Mouse (Mus musculus): ENCODE data around the gene Atp5d. TPM values are rescaled to one million over a fixed set of nuclear protein-coding genes. Genes with fewer than 3 reads are reported as not detected.
A peak's percentile ranks its signal among the peaks of the same experiment; 100 is the strongest.
"Not testable (repeated sequence)": the region's sequence is repeated elsewhere in the genome, so short reads cannot be mapped to it uniquely, and the experiment has no call there.

Atp5d gene
- polyA plus RNA-seq, 1 experiment from 2014 or later, result 384 TPM

- Histone ChIP-seq H3K4me1 (peaks cover 69% of the 10 kb centered on the region), H3K27me3 (peaks cover 6% of the 10 kb centered on the region; the same call in 1 of the 2 replicates), H3K9me3 (no peaks in the 10 kb centered on the region), H3K27ac (replicated peaks) (peak within 1 kb of the TSS; percentile 99), H3K4me3 (peak within 1 kb of the TSS; percentile 94), H3K36me3 (peaks cover 9% of the 10 kb centered on the region), H3K4me2 (replicated peaks) (peak within 1 kb of the TSS; percentile 94), H3K9ac (replicated peaks) (peak within 1 kb of the TSS; percentile 45)
- no peak for ATAC-seq (ENCODE audit: low FRiP score, low read depth)
- 12% methylated on average over 20 of the region's 20 CpGs for WGBS
Observed at GRCm38 (mm10) chr10:80165392-80166128, 27.1 kb downstream of the Atp5d start, which contains the start of gene Cirbp. TSS of gene Cirbp (plus strand) at chr10:80165985.

DNA sequence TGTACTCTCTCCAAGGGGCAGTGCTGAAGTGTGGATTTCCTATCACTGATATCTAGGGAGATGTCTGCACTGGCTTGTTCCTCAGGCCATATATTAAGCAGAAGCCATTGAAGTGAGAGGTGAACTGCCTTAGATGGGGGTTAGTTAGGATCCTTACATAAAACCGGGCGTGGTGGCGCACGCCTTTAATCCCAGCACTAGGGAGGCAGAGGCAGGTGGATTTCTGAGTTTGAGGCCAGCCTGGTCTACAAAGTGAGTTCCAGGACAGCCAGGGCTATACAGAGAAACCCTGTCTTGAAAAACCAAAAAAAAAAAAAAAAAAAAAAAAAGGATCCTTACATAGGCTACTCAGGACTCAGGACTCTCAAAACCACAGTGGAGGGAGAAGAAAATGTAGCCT lies 27.7 kb downstream of the Atp5d start:
- not testable (repeated sequence) for H3K27me3 ChIP-seq; ATAC-seq (ENCODE audit: low FRiP score, low read depth); H3K9me3 ChIP-seq
- peak overlapping the region; percentile 57 for H3K4me2 ChIP-seq (replicated peaks)
- 85% methylated on average over 4 of the region's 4 CpGs for WGBS
- peaks cover 15% of the 10 kb centered on the region for H3K36me3 ChIP-seq
- peak overlapping the region; percentile 43 for H3K9ac ChIP-seq (replicated peaks)
- peak overlapping the region; percentile 13; the same call in 1 of the 2 replicates for H3K4me3 ChIP-seq
- peak overlapping the region; percentile 77 for H3K27ac ChIP-seq (replicated peaks)
- peaks cover 66% of the 10 kb centered on the region for H3K4me1 ChIP-seq

GRCm38 (mm10) chr10:80167460-80168037 lies 29.1 kb downstream of the Atp5d start:
- Histone ChIP-seq H3K9me3 (no peaks in the 10 kb centered on the region), H3K4me1 (peaks cover 67% of the 10 kb centered on the region), H3K27ac (replicated peaks) (peak overlapping the region; percentile 99), H3K4me2 (replicated peaks) (peak overlapping the region; percentile 94), H3K27me3 (peaks cover 6% of the 10 kb centered on the region; the same call in 1 of the 2 replicates), H3K36me3 (peaks cover 29% of the 10 kb centered on the region), H3K9ac (replicated peaks) (peak overlapping the region; percentile 99), H3K4me3 (peak overlapping the region; percentile 94)
- WGBS, result under 1% methylated on average over 55 of the region's 55 CpGs
- peak; percentile 89 for ATAC-seq (ENCODE audit: low FRiP score, low read depth)

GRCm38 (mm10) chr10:80168038-80168661 lies 29.7 kb downstream of the Atp5d start:
- H3K4me2 ChIP-seq (replicated peaks), result peak overlapping the region; percentile 94
- peak overlapping the region; percentile 94 for H3K4me3 ChIP-seq
- H3K9ac ChIP-seq (replicated peaks), result peak overlapping the region; percentile 99
- peak; percentile 52 for ATAC-seq (ENCODE audit: low FRiP score, low read depth)
- H3K9me3 ChIP-seq, result no peaks in the 10 kb centered on the region
- H3K27ac ChIP-seq (replicated peaks), result peak overlapping the region; percentile 99
- WGBS, result under 1% methylated on average over 44 of the region's 48 CpGs
- H3K4me1 ChIP-seq, result peaks cover 69% of the 10 kb centered on the region
- peaks cover 31% of the 10 kb centered on the region for H3K36me3 ChIP-seq
- H3K27me3 ChIP-seq, result peaks cover 6% of the 10 kb centered on the region; the same call in 1 of the 2 replicates

DNA sequence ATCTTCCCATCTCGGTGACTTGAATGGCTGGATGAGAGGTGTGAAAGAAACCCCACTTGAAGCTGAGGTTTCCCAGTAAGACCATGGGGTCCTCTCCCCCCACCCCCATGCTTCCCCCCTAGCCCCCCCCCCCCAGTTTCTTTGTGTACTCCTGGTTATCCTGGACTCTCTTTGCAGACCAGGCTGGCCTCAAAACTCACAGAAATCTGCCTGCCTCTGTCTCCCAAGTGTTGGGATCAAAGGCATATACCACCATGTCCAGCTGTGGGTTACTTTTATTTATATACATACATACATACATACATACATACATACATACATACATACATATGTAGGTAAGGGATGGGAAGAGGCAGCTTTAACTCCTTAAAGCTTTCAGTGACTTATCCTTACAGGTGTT lies 30.6 kb downstream of the Atp5d start:
- ATAC-seq (ENCODE audit: low FRiP score, low read depth), result no peak
- WGBS, result 68% methylated on average over 1 of the region's 1 CpGs
- 0 out of 2 replicates have a peak overlapping the region, but pooled peaks have one; percentile 99 for H3K27ac ChIP-seq (replicated peaks)

GRCm38 (mm10) chr10:80169651-80170050 lies 31.2 kb downstream of the Atp5d start:
- Histone ChIP-seq H3K27ac (replicated peaks) (no peak overlapping the region), H3K36me3 (peaks cover 31% of the 10 kb centered on the region), H3K4me2 (replicated peaks) (peak overlapping the region; percentile 94), H3K4me1 (peaks cover 67% of the 10 kb centered on the region), H3K9me3 (no peaks in the 10 kb centered on the region), H3K4me3 (no peak overlapping the region), H3K27me3 (no peaks in the 10 kb centered on the region), H3K9ac (replicated peaks) (0 out of 2 replicates have a peak overlapping the region, but pooled peaks have one; percentile 37)
- 97% methylated on average over 7 of the region's 7 CpGs for WGBS
- ATAC-seq (ENCODE audit: low FRiP score, low read depth), result no peak

More for the DNA sequence above, 30.6 kb downstream of the Atp5d start:
- H3K9ac ChIP-seq (replicated peaks), result peak overlapping the region; percentile 99
- peaks cover 1% of the 10 kb centered on the region; the same call in 1 of the 2 replicates for H3K27me3 ChIP-seq
- peaks cover 31% of the 10 kb centered on the region for H3K36me3 ChIP-seq
- H3K4me2 ChIP-seq (replicated peaks), result peak overlapping the region; percentile 94
- H3K9me3 ChIP-seq, result no peaks in the 10 kb centered on the region
- peak overlapping the region; percentile 94 for H3K4me3 ChIP-seq
- H3K4me1 ChIP-seq, result peaks cover 72% of the 10 kb centered on the region

GRCm38 (mm10) chr10:80170052-80170451 lies 31.6 kb downstream of the Atp5d start:
- H3K27me3 ChIP-seq, result no peaks in the 10 kb centered on the region
- peaks cover 65% of the 10 kb centered on the region for H3K4me1 ChIP-seq
- peaks cover 34% of the 10 kb centered on the region for H3K36me3 ChIP-seq
- 0 out of 2 replicates have a peak overlapping the region, but pooled peaks have one; percentile 37 for H3K9ac ChIP-seq (replicated peaks)
- no peaks in the 10 kb centered on the region for H3K9me3 ChIP-seq
- no peak for ATAC-seq (ENCODE audit: low FRiP score, low read depth)
- H3K4me3 ChIP-seq, result no peak overlapping the region; the same call in 1 of the 2 replicates
- no peak overlapping the region; the same call in 1 of the 2 replicates for H3K4me2 ChIP-seq (replicated peaks)
- no peak overlapping the region for H3K27ac ChIP-seq (replicated peaks)
- 94% methylated on average over 16 of the region's 16 CpGs for WGBS

DNA sequence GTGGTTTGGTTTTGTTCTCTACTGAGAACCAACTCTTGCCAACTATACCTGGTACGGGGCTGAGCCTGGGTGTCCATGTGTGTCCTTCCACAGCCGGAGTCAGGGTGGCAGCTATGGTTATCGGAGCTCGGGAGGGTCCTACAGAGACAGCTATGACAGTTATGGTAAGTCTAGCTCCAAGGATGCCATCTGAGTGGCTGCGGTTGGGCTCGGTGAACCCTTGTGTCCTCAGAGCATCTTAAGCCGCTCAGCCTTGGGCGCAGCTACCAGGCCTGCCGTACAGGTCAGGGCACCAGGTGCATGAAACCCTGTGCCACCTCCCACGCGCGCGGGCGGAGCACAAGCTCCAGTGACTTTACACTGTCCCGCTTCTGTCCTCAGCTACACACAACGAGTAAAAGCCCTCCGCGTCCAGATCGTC lies 32.2 kb downstream of the Atp5d start:
- H3K4me3 ChIP-seq, result no peak overlapping the region; the same call in 1 of the 2 replicates
- peaks cover 36% of the 10 kb centered on the region for H3K36me3 ChIP-seq
- no peak overlapping the region for H3K4me2 ChIP-seq (replicated peaks)
- 98% methylated on average over 19 of the region's 19 CpGs for WGBS
- H3K9ac ChIP-seq (replicated peaks), result 0 out of 2 replicates have a peak overlapping the region, but pooled peaks have one; percentile 4
- no peak for ATAC-seq (ENCODE audit: low FRiP score, low read depth)
- H3K27me3 ChIP-seq, result no peaks in the 10 kb centered on the region
- H3K9me3 ChIP-seq, result no peaks in the 10 kb centered on the region
- H3K27ac ChIP-seq (replicated peaks), result 0 out of 2 replicates have a peak overlapping the region, but pooled peaks have one; percentile 2
- H3K4me1 ChIP-seq, result peaks cover 63% of the 10 kb centered on the region

- Histone ChIP-seq H3K27me3 (no peaks in the 10 kb centered on the region), H3K4me1 (peaks cover 63% of the 10 kb centered on the region), H3K4me2 (replicated peaks) (0 out of 2 replicates have a peak overlapping the region, but pooled peaks have one; percentile 65), H3K36me3 (peaks cover 36% of the 10 kb centered on the region), H3K4me3 (0 out of 2 replicates have a peak overlapping the region, but pooled peaks have one; percentile 52), H3K27ac (replicated peaks) (peak overlapping the region; percentile 85), H3K9me3 (no peaks in the 10 kb centered on the region), H3K9ac (replicated peaks) (no peak overlapping the region)
- WGBS, result 91% methylated on average over 15 of the region's 15 CpGs
- ATAC-seq (ENCODE audit: low FRiP score, low read depth), result no peak
Observed at GRCm38 (mm10) chr10:80171252-80171651, 32.8 kb downstream of the Atp5d start.

DNA sequence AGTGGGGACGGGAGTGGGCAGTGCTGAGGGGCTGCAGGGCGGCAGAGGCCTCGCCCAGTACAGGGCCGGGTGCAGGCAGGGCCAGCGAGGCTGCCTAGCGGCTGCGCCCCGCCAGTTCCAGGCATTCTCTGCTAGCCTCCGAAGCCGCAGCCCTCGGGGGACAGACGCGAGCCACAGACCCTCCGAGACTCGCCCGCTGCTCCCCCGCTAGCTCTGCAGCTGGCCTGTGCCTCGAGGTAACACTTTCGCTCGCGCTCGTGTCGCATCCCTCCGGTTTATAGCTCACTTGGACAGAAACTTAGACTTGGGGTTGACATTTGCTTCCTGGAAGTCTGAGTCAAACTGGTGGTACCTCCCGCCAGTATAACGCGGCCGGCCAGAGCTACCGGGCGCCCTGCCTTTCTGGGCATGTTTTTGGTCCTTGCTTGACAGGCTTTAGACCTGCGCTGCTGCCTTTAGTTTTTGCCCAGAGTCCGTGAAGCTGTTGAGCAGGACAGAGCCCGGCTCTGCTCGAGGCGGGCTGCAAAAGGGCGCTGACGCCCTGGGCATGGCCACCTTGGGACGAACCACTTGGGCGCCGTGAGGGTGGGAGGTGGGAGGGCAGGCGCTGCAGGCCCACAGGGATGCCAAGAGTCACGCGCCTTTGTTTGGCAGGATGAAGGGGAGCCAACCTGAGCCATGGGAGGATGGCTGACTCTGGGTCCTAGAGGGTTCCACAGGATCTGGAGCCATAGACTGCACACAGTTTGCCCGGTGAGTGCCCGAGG lies 33.5 kb downstream of the Atp5d start:
- H3K27ac ChIP-seq (replicated peaks), result peak overlapping the region; percentile 85
- H3K4me1 ChIP-seq, result peaks cover 59% of the 10 kb centered on the region
- 84% methylated on average over 45 of the region's 45 CpGs for WGBS
- peak overlapping the region; percentile 52; the same call in 1 of the 2 replicates for H3K4me3 ChIP-seq
- peaks cover 36% of the 10 kb centered on the region for H3K36me3 ChIP-seq
- H3K27me3 ChIP-seq, result no peaks in the 10 kb centered on the region
- peak overlapping the region; percentile 65 for H3K4me2 ChIP-seq (replicated peaks)
- no peaks in the 10 kb centered on the region for H3K9me3 ChIP-seq
- H3K9ac ChIP-seq (replicated peaks), result peak overlapping the region; percentile 47
- ATAC-seq (ENCODE audit: low FRiP score, low read depth), result no peak
